Mouse (Mus musculus) C2C12 (cell line): ENCODE data around the gene Gm11037.

Source experiments
- CEBPB ChIP-seq: IDR thresholded peaks from one replicate; pipeline ENCODE4 v1.6.1; 2011; ENCODE audit warnings: low read depth, mild to moderate bottlenecking, control low read depth, moderate library complexity
- CTCF ChIP-seq: IDR thresholded peaks from one replicate; pipeline ENCODE4 v1.5.1; 2011; ENCODE audit not compliant: control insufficient read depth, insufficient read depth, insufficient read length
- FOSL1 ChIP-seq: IDR thresholded peaks from one replicate; pipeline ENCODE4 v1.8.0; 2011; ENCODE audit warnings: mild to moderate bottlenecking, low read length; ENCODE audit not compliant: poor library complexity, insufficient read depth, severe bottlenecking
- MAX ChIP-seq: IDR thresholded peaks from one replicate; pipeline ENCODE4 v1.6.1; 2011; ENCODE audit warnings: mild to moderate bottlenecking, control low read depth
- USF1 ChIP-seq: IDR thresholded peaks from one replicate; pipeline ENCODE4 v1.6.1; 2011; ENCODE audit warnings: low read depth, mild to moderate bottlenecking, control low read depth, moderate library complexity

DNA sequence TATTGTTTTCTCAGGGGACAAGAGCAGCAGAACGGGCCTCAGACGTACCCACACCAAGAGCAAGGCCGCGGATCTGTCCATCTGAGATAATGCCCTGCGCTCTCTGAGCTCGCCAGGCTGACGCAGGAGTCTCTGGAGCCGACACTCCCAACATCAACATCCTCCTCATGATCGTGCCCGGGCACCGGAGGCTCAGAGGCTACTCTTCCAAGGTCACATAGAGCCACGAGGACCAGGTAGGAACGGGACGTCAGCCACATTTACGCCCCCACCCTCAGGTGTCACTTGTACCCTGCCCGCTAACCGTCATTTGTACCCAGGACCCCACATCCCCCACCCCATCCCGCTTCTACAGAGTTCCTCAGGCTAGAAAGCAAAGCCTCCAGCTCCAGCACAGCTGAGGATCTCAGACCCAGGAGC lies 26.2 kb downstream of the Gm11037 start:
- TF ChIP-seq CTCF (no peak), CEBPB (no peak), MAX (no peak), FOSL1 (no peak), USF1 (no peak)
